Mouse (Mus musculus): Measurements from ENCODE around the gene Smad5. TPM values are rescaled to one million over a fixed set of nuclear protein-coding genes. Genes with fewer than 3 reads are reported as not detected.

Gene Smad5
- total RNA-seq (2012; rRNA removed) (3.9 and 4.3 TPM in 2 replicates), total RNA-seq (2014; rRNA removed) (4.4 and 6.1 TPM in 2 replicates), polyA plus RNA-seq (2012; ENCODE audit: insufficient read length, low read depth) (7.4 and 8.3 TPM in 2 replicates)

DNA sequence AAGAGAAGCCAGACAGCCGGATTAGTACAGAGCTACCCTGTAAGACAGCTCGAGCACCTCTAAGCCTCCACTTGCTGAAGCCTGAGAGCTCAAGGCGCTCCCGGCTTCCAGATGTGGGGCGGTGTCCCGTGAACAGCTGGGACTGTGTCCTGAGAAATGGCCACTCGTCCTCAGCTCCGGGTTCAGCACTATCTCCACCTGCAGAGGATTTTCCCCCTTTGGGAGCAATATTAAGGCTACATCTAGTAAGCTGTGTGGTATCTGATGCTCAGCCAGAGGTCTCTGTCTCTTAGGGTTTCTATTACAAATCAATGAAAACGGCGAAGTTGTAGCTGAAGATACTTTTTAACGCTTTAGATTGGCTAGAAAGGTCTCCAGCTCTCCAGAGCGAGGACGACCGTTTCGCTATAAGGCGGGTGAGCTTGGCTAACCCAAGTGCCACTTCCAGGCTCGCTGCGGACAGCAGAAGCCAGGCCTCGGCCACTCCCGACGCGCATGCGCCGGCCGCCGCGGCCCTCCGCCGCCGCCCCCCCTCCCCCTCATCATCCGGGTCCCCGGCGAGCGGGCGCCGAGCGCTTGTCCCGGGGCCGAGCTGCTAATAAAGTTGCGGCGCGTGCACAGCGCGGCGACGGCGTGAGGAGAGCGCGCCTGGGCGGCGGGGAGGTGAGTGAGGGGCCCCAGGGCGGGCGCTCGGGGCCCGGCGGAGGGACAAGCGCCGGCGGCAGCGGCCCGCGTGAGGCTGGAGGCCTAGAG lies at the start of gene Smad5:
TSS of gene Smad5 (plus strand) at position 542 of the 753 bp plus-strand sequence.
- Histone ChIP-seq H3K36me3 (replicated peaks in 1 of 2; ENCODE audit: control insufficient read depth in 1 of 2, insufficient read depth in 1 of 2, low read length in 1 of 2) (peaks cover 0 to 20% of the 10 kb centered on the region in 2 experiments), H3K79me2 (replicated peaks; ENCODE audit: control insufficient read depth, extremely low read depth, insufficient read depth, poor library complexity, severe bottlenecking) (peaks cover 26% of the 10 kb centered on the region), H3K27ac (ENCODE audit: insufficient read depth, low read depth) (peak within 1 kb of the TSS; percentile 66), H3K4me2 (ENCODE audit: insufficient read depth, low read depth, poor library complexity, severe bottlenecking) (peak within 1 kb of the TSS; percentile 94), H3K4me1 (ENCODE audit: control insufficient read depth in 1 of 2, insufficient read depth in 2 of 2) (peaks cover 8 to 30% of the 10 kb centered on the region in 2 experiments), H3K9ac (ENCODE audit: insufficient read depth, low read depth) (peak within 1 kb of the TSS; percentile 96), H3K27me3 (replicated peaks) (peaks cover 3% of the 10 kb centered on the region), H3K9me3 (replicated peaks; ENCODE audit: low read length) (no peaks in the 10 kb centered on the region), H3K4me3 (replicated peaks in 1 of 3; ENCODE audit: low read depth in 2 of 3, low read length in 2 of 3, poor library complexity in 1 of 3) (peak within 1 kb of the TSS; percentile 59 to 72 (median 60))
- in situ Hi-C loops (cut with MboI; ENCODE audit: low pct_ligation_motif_present, low pct_unique_long_range_greater_than_20kb, low sequenced_read_pairs): no loop called here
- dilution Hi-C loops (cut with MboI; ENCODE audit: extremely low pct_ligation_motif_present, extremely low pct_unique_long_range_greater_than_20kb, low sequenced_read_pairs): no loop called here
- DNase-seq (ENCODE audit: extremely low read depth): peak; percentile 77
- TF ChIP-seq ELF1 (IDR thresholded peaks at IDR 0.05; ENCODE audit: low read depth, low read length) (peak; percentile 44; the same call in 1 of the 2 replicates), HCFC1 (IDR thresholded peaks at IDR 0.05; ENCODE audit: low read depth, low read length) (peak; percentile 65; the same call in 1 of the 2 replicates), KAT2A (IDR thresholded peaks at IDR 0.05; ENCODE audit: insufficient replicate concordance, low read length) (0 out of 2 replicates have a peak, but pooled peaks have one; percentile 59), NRF1 (IDR thresholded peaks at IDR 0.05; ENCODE audit: low read depth, low read length) (peak; percentile 94), MAX (IDR thresholded peaks at IDR 0.05; ENCODE audit: low read length) (0 out of 2 replicates have a peak, but pooled peaks have one; percentile 22), MEF2A (IDR thresholded peaks at IDR 0.05; ENCODE audit: borderline replicate concordance, low read depth, low read length) (peak; percentile 59; the same call in 1 of the 2 replicates), BHLHE40 (IDR thresholded peaks at IDR 0.05; ENCODE audit: low read depth, low read length) (peak; percentile 62), RCOR1 (conservative IDR thresholded peaks at IDR 0.05; ENCODE audit: low read depth, low read length) (0 out of 2 replicates have a peak, but pooled peaks have one; percentile 16), SMC3 (IDR thresholded peaks at IDR 0.05; ENCODE audit: low read depth, low read length) (no peak), JUND (conservative IDR thresholded peaks at IDR 0.05; ENCODE audit: low read depth, low read length) (no peak), MAZ (IDR thresholded peaks at IDR 0.05; ENCODE audit: low read depth, low read length) (peak; percentile 51; the same call in 1 of the 2 replicates), NELFE (IDR thresholded peaks at IDR 0.05; ENCODE audit: low read depth, low read length) (peak; percentile 86), POLR2A (IDR thresholded peaks at IDR 0.05; ENCODE audit: low read depth, low read length) (peak; percentile 89), PAX5 (IDR thresholded peaks at IDR 0.05; ENCODE audit: low read length) (no peak), TCF12 (IDR thresholded peaks at IDR 0.05; ENCODE audit: low read depth, low read length) (peak; percentile 74), SIN3A (IDR thresholded peaks at IDR 0.05; ENCODE audit: low read length) (no peak)

DNA sequence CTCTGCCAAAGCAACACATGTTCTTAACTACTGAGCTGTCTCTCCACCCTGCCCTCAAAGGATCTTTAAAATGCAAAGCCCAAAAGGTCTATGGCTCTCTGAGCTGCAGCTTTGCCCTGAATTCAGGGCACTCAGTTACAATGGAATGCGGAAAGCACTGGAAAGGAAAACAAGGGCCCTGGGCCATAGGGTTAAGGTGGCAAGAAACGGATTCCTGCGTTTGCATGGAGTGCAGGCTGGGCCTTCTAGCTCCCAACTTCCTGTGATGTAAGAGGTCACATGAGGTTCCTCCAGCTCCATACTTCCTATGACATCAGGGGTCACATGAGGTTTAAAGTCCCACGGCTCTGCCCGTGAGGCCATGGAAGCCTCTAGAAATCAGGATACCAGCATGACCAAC lies 48.6 kb upstream of the Smad5 start:
- Histone ChIP-seq H3K79me2 (replicated peaks; ENCODE audit: control insufficient read depth, extremely low read depth, insufficient read depth, poor library complexity, severe bottlenecking) (no peaks in the 10 kb centered on the region), H3K36me3 (replicated peaks in 1 of 2; ENCODE audit: control insufficient read depth in 1 of 2, insufficient read depth in 1 of 2, low read length in 1 of 2) (no peaks in the 10 kb centered on the region), H3K9me3 (replicated peaks; ENCODE audit: low read length) (peaks cover 2% of the 10 kb centered on the region), H3K4me1 (ENCODE audit: control insufficient read depth in 1 of 2, insufficient read depth in 2 of 2) (peaks cover 0 to 2% of the 10 kb centered on the region in 2 experiments; a peak in 1 of 4 replicates), H3K9ac (ENCODE audit: insufficient read depth, low read depth) (no peak overlapping the region), H3K27ac (ENCODE audit: insufficient read depth, low read depth) (no peak overlapping the region), H3K4me3 (replicated peaks in 1 of 3; ENCODE audit: low read depth in 2 of 3, low read length in 2 of 3, poor library complexity in 1 of 3) (no peak overlapping the region), H3K4me2 (ENCODE audit: insufficient read depth, low read depth, poor library complexity, severe bottlenecking) (no peak overlapping the region), H3K27me3 (replicated peaks) (peaks cover 51% of the 10 kb centered on the region)
- TF ChIP-seq EP300 (IDR thresholded peaks at IDR 0.05; ENCODE audit: low read length) (no peak), KAT2A (IDR thresholded peaks at IDR 0.05; ENCODE audit: insufficient replicate concordance, low read length) (no peak), SMC3 (IDR thresholded peaks at IDR 0.05; ENCODE audit: low read depth, low read length) (no peak), USF1 (IDR thresholded peaks at IDR 0.05; ENCODE audit: low read depth, low read length) (no peak), RAD21 (IDR thresholded peaks at IDR 0.05; ENCODE audit: low read depth, low read length) (no peak), POLR2AphosphoS2 (IDR thresholded peaks at IDR 0.05; ENCODE audit: low read depth, low read length) (no peak), CTCF (conservative IDR thresholded peaks at IDR 0.05 in 1 of 2, IDR thresholded peaks at IDR 0.05 in 1 of 2; ENCODE audit: low read depth in 2 of 2, low read length in 2 of 2) (no peak), ETS1 (conservative IDR thresholded peaks at IDR 0.05; ENCODE audit: low read depth, low read length) (no peak), ZC3H11A (IDR thresholded peaks at IDR 0.05; ENCODE audit: low read depth, low read length) (no peak), TCF12 (IDR thresholded peaks at IDR 0.05; ENCODE audit: low read depth, low read length) (no peak)
- dilution Hi-C loops (cut with MboI; ENCODE audit: extremely low pct_ligation_motif_present, extremely low pct_unique_long_range_greater_than_20kb, low sequenced_read_pairs): no loop called here
- DNase-seq (ENCODE audit: extremely low read depth): no peak
- in situ Hi-C loops (cut with MboI; ENCODE audit: low pct_ligation_motif_present, low pct_unique_long_range_greater_than_20kb, low sequenced_read_pairs): loop anchor here (10.0 kb wide), 1 partner anchor 179 kb away; no protein-coding TSS in a partner anchor
